Mouse (Mus musculus) heart, embryonic 15.5 days (tissue): Measurements from ENCODE around the gene Spsb4. TPM values are rescaled to one million over a fixed set of nuclear protein-coding genes. Genes with fewer than 3 reads are reported as not detected.

ENCODE experiments used
- ATAC-seq: fragments of 200-750 bp; cut with Nextera tagmentation; replicated peaks from 2 replicates; pipeline ENCODE4 v1.8.0; 2017; ENCODE audit warnings: low read depth, moderate TSS enrichment; ENCODE audit not compliant: insufficient number of reproducible peaks, insufficient read depth, low FRiP score
- H3K27ac ChIP-seq: fragments of 300-500 bp; sonication (generic); 2 replicates; pipeline ENCODE4 v1.5.1; 2015; ENCODE audit warnings: mild to moderate bottlenecking, inconsistent platforms
- H3K27me3 ChIP-seq: fragments of 300-500 bp; sonication (generic); 2 replicates; pipeline ENCODE4 v1.6.1; 2015; ENCODE audit warnings: inconsistent platforms
- H3K36me3 ChIP-seq: fragments of 300-500 bp; sonication (generic); 2 replicates; pipeline ENCODE4 v1.6.1; 2015; ENCODE audit warnings: mild to moderate bottlenecking, inconsistent platforms
- H3K4me1 ChIP-seq: fragments of 300-500 bp; sonication (generic); replicated peaks from 2 replicates; pipeline ENCODE4 v1.6.1; 2015; ENCODE audit warnings: inconsistent platforms
- H3K4me2 ChIP-seq: fragments of 300-500 bp; sonication (generic); 2 replicates; pipeline ENCODE4 v1.6.1; 2015; ENCODE audit warnings: inconsistent platforms, mild to moderate bottlenecking, moderate library complexity
- H3K4me3 ChIP-seq: fragments of 300-500 bp; sonication (generic); 2 replicates; pipeline ENCODE4 v1.5.1; 2015; ENCODE audit warnings: mild to moderate bottlenecking, inconsistent platforms
- H3K9ac ChIP-seq: fragments of 300-500 bp; sonication (generic); 2 replicates; pipeline ENCODE4 v1.6.1; 2015; ENCODE audit warnings: mild to moderate bottlenecking, inconsistent platforms
- H3K9me3 ChIP-seq: fragments of 300-500 bp; sonication (generic); replicated peaks from 2 replicates; pipeline ENCODE4 v1.6.1; 2016; ENCODE audit warnings: inconsistent platforms
- WGBS: fragments of 180-500 bp; shearing (Covaris S2); methylation state at CpG from one replicate; pipeline ENCODE4 v1.1.7; 2015; ENCODE audit warnings: mixed read lengths; 5-methylcytosine and 5-hydroxymethylcytosine counted together
- polyA plus RNA-seq: library from polyadenylated mRNA; unstranded; fragments of >200 nt; fragmentation: Nextera tagmentation; extraction: Ambion mirVana; gene quantifications from 2 replicates; pipeline ENCODE4 v1.2.1, GENCODE M21; 2015

Spsb4 gene
- polyA plus RNA-seq, 1 experiment from 2014 or later = 48.1 TPM

GRCm38 (mm10) chr9:97038010-97038409 is 19.4 kb upstream of the Spsb4 start:
- no peak for ATAC-seq
- Histone ChIP-seq H3K4me3 (no peak overlapping the region), H3K4me2 (no peak overlapping the region), H3K9me3 (no peaks in the 10 kb centered on the region), H3K9ac (no peak overlapping the region), H3K36me3 (no peaks in the 10 kb centered on the region), H3K27me3 (no peaks in the 10 kb centered on the region), H3K27ac (no peak overlapping the region), H3K4me1 (no peaks in the 10 kb centered on the region)
- WGBS = 83% methylated on average over 3 of the region's 3 CpGs

- 72% methylated on average over 7 of the region's 7 CpGs for whole genome bisulfite sequencing
- no peak for ATAC-seq
These were observed 18.0 kb upstream of the Spsb4 start for GRCm38 (mm10) chr9:97036656-97037055.

GRCm38 (mm10) chr9:97027361-97027760 is 8.7 kb upstream of the Spsb4 start:
- 0 out of 2 replicates have a peak, but pooled peaks cover 4% of the 10 kb centered on the region for H3K27me3 ChIP-seq
- no peak overlapping the region for H3K27ac ChIP-seq
- H3K36me3 ChIP-seq = no peaks in the 10 kb centered on the region
- ATAC-seq = no peak
- H3K9ac ChIP-seq = no peak overlapping the region
- 73% methylated on average over 12 of the region's 12 CpGs for WGBS
- H3K4me1 ChIP-seq = no peaks in the 10 kb centered on the region
- H3K4me3 ChIP-seq = no peak overlapping the region
- H3K9me3 ChIP-seq = no peaks in the 10 kb centered on the region
- no peak overlapping the region for H3K4me2 ChIP-seq

More at GRCm38 (mm10) chr9:97036656-97037055, 18.0 kb upstream of the Spsb4 start:
- Histone ChIP-seq H3K4me2 (no peak overlapping the region), H3K9ac (no peak overlapping the region), H3K4me3 (no peak overlapping the region), H3K9me3 (no peaks in the 10 kb centered on the region), H3K27me3 (no peaks in the 10 kb centered on the region), H3K36me3 (no peaks in the 10 kb centered on the region), H3K27ac (no peak overlapping the region), H3K4me1 (no peaks in the 10 kb centered on the region)

GRCm38 (mm10) chr9:97026006-97026405 is 7.4 kb upstream of the Spsb4 start:
- no peaks in the 10 kb centered on the region for H3K9me3 ChIP-seq
- H3K4me2 ChIP-seq = no peak overlapping the region
- no peaks in the 10 kb centered on the region for H3K36me3 ChIP-seq
- H3K27me3 ChIP-seq = 0 out of 2 replicates have a peak, but pooled peaks cover 4% of the 10 kb centered on the region
- H3K4me3 ChIP-seq = no peak overlapping the region
- no peak overlapping the region for H3K9ac ChIP-seq
- no peaks in the 10 kb centered on the region for H3K4me1 ChIP-seq
- no peak overlapping the region for H3K27ac ChIP-seq
- WGBS = 77% methylated on average over 4 of the region's 4 CpGs
- no peak for ATAC-seq

GRCm38 (mm10) chr9:97024451-97024850 is 5.8 kb upstream of the Spsb4 start:
- Histone ChIP-seq H3K4me2 (no peak overlapping the region), H3K9ac (no peak overlapping the region), H3K36me3 (no peaks in the 10 kb centered on the region), H3K9me3 (no peaks in the 10 kb centered on the region), H3K27me3 (0 out of 2 replicates have a peak, but pooled peaks cover 4% of the 10 kb centered on the region), H3K4me1 (peaks cover 6% of the 10 kb centered on the region), H3K27ac (no peak overlapping the region), H3K4me3 (no peak overlapping the region)
- ATAC-seq = no peak
- 72% methylated on average over 7 of the region's 7 CpGs for WGBS

- no peak overlapping the region for H3K4me3 ChIP-seq
- H3K9me3 ChIP-seq = no peaks in the 10 kb centered on the region
- peaks cover 13% of the 10 kb centered on the region for H3K4me1 ChIP-seq
- ATAC-seq = no peak
- no peak overlapping the region for H3K9ac ChIP-seq
- no peak overlapping the region for H3K4me2 ChIP-seq
- H3K36me3 ChIP-seq = no peaks in the 10 kb centered on the region
- no peak overlapping the region for H3K27ac ChIP-seq
- 84% methylated on average over 4 of the region's 4 CpGs for WGBS
- H3K27me3 ChIP-seq = 0 out of 2 replicates have a peak, but pooled peaks cover 4% of the 10 kb centered on the region
These were observed 4.3 kb upstream of the Spsb4 start for GRCm38 (mm10) chr9:97022948-97023347.

- no peaks in the 10 kb centered on the region for H3K9me3 ChIP-seq
- H3K27ac ChIP-seq = no peak overlapping the region
- peaks cover 13% of the 10 kb centered on the region for H3K4me1 ChIP-seq
- H3K4me2 ChIP-seq = no peak overlapping the region
- 0 out of 2 replicates have a peak, but pooled peaks cover 4% of the 10 kb centered on the region for H3K27me3 ChIP-seq
- H3K36me3 ChIP-seq = no peaks in the 10 kb centered on the region
- no peak overlapping the region for H3K9ac ChIP-seq
- no peak overlapping the region for H3K4me3 ChIP-seq
- WGBS = 86% methylated on average over 5 of the region's 5 CpGs
- no peak for ATAC-seq
These were observed 3.7 kb upstream of the Spsb4 start for GRCm38 (mm10) chr9:97022371-97022770.

GRCm38 (mm10) chr9:97020152-97020551 is 1.5 kb upstream of the Spsb4 start:
- Histone ChIP-seq H3K4me3 (no peak overlapping the region), H3K4me1 (peaks cover 31% of the 10 kb centered on the region), H3K27me3 (0 out of 2 replicates have a peak, but pooled peaks cover 4% of the 10 kb centered on the region), H3K36me3 (no peaks in the 10 kb centered on the region), H3K9ac (no peak overlapping the region), H3K4me2 (no peak overlapping the region), H3K27ac (no peak overlapping the region), H3K9me3 (no peaks in the 10 kb centered on the region)
- 69% methylated on average over 8 of the region's 8 CpGs for WGBS
- no peak for ATAC-seq

GRCm38 (mm10) chr9:97019686-97020085 is 1.0 kb upstream of the Spsb4 start:
- peak overlapping the region; percentile 87; the same call in 1 of the 2 replicates for H3K4me2 ChIP-seq
- no peak for ATAC-seq
- H3K27me3 ChIP-seq = 0 out of 2 replicates have a peak, but pooled peaks cover 4% of the 10 kb centered on the region
- WGBS = 39% methylated on average over 2 of the region's 2 CpGs
- no peaks in the 10 kb centered on the region for H3K9me3 ChIP-seq
- peaks cover 36% of the 10 kb centered on the region for H3K4me1 ChIP-seq
- no peaks in the 10 kb centered on the region for H3K36me3 ChIP-seq
- H3K4me3 ChIP-seq = no peak overlapping the region
- no peak overlapping the region; the same call in 1 of the 2 replicates for H3K9ac ChIP-seq
- no peak overlapping the region for H3K27ac ChIP-seq

GRCm38 (mm10) chr9:97019231-97019630 is 588 bp upstream of the Spsb4 start:
- H3K9ac ChIP-seq = peak overlapping the region; percentile 74
- peak overlapping the region; percentile 87 for H3K4me2 ChIP-seq
- H3K4me3 ChIP-seq = peak overlapping the region; percentile 70
- 2% methylated on average over 11 of the region's 11 CpGs for WGBS
- H3K4me1 ChIP-seq = peaks cover 38% of the 10 kb centered on the region
- H3K27me3 ChIP-seq = 0 out of 2 replicates have a peak, but pooled peaks cover 4% of the 10 kb centered on the region
- no peaks in the 10 kb centered on the region for H3K36me3 ChIP-seq
- peak overlapping the region; percentile 94 for H3K27ac ChIP-seq
- H3K9me3 ChIP-seq = no peaks in the 10 kb centered on the region
- no peak for ATAC-seq

- Histone ChIP-seq H3K27ac (peak overlapping the region; percentile 94), H3K4me3 (peak overlapping the region; percentile 70), H3K27me3 (0 out of 2 replicates have a peak, but pooled peaks cover 4% of the 10 kb centered on the region), H3K36me3 (no peaks in the 10 kb centered on the region), H3K9ac (peak overlapping the region; percentile 74), H3K4me2 (peak overlapping the region; percentile 87), H3K4me1 (peaks cover 50% of the 10 kb centered on the region), H3K9me3 (no peaks in the 10 kb centered on the region)
- peak; percentile 66 for ATAC-seq
- under 1% methylated on average over 62 of the region's 62 CpGs for WGBS
These were observed 617 bp downstream of the Spsb4 start for GRCm38 (mm10) chr9:97017811-97018641.
